Mouse (Mus musculus) hematopoietic stem cell, adult 5-6 weeks (primary cell): ENCODE data around the gene Tekt4. TPM values are rescaled to one million over a fixed set of nuclear protein-coding genes. Genes with fewer than 3 reads are reported as not detected.

Source experiments
- ATAC-seq, 2 experiments: fragments of 125-278 bp in 1 of 2; replicated peaks in 1 of 2; 2 replicates each; pipeline ENCODE4 v1.8.0; 2016 to 2017; ENCODE audit warnings: inconsistent platforms in 2 of 2, mild to moderate bottlenecking in 2 of 2, moderate number of reproducible peaks in 2 of 2, low read depth in 1 of 2, moderate TSS enrichment in 1 of 2; ENCODE audit not compliant: low FRiP score in 2 of 2, poor library complexity in 2 of 2, severe bottlenecking in 2 of 2, insufficient read depth in 1 of 2, low TSS enrichment in 1 of 2
- total RNA-seq: library from RNA; stranded (forward); fragments of 172-1452, 232-1000 nt; gene quantifications from 2 replicates; pipeline ENCODE4 v1.2.3, GENCODE M21; 2017

Tekt4 gene
- total RNA-seq, 1 experiment from 2014 or later = not detected

DNA sequence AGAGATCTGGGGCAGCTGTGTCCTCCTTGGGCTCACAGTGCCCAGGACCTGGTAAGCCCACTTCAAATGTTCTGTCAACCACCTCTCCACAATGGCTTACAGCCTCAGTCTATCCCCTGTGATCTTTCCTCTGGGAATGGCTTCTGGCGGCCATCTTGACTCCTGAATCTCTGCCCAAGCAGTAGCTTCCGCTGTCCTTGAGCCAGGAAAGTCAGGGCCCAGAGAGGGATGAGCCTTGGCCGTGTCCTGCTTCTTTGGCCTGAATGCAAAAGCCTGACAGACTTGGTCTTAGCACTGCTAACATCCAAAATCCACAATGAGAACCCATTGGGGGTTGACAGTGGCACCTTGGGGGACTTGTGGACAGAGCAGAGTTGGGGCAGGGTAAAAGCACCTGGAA, 57.5 kb downstream of the Tekt4 start:
- ATAC-seq = no peak

DNA sequence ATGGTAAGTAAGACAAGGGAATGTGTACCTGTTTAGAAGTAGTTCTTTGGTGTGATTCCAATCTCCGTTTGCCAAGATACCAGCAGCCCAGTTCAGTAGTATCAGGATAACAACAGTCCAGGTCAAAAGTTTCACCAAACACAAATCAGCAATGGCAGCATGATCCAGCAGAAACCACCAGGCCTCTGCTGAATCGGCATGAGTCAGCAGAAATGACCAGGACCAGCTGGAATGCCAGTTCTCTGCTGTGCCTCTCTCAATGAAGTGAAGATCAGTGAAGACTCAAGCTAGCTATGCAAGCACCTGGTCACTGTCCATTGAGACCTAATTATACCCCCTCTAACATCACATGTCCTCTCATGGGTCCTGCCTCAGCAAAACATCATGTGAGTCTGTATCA, 59.6 kb downstream of the Tekt4 start:
- ATAC-seq = no peak

DNA sequence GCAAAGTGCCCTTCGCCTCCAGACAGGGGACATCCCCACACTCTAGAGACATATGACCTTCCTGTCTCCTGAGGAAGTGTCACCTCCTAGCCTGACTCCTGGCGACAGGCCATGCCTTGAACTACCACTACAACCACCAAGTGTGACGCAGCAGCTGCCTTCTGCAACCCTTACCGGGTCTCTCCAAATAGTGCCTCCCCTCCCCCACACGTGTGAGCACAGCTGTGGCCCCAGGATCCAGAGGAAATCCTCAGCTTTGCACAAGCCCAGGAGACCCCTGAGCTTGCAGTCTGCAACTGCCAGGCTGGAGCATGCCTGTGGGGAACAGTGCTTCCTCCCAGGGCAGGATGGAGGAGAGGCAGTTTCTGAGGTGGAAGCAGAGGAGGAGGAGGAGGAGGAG, 61.9 kb downstream of the Tekt4 start:
- ATAC-seq = 0 out of 4 replicates have a peak, but pooled peaks of 1 of the 2 experiments have one; percentile 17

DNA sequence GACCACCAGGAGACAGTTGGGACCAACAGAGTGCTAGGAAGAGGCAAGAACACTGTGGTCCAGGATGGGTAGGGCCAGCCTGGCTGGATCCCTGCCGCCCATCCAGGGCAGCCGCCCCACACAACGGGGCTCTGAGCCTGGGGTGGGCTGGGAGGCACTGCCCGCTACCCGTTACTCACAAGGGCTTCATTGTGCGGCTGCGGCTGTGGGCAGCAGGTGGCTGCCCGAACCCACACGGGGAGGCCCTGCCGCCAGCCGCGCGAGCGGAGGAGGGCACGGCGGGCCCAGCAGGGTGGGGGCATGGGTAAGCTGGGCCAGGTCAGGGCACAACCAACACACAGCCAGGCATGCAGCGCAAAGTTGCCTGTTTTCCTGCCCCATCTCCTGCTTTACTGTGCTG, 63.7 kb downstream of the Tekt4 start:
- no peak for ATAC-seq

DNA sequence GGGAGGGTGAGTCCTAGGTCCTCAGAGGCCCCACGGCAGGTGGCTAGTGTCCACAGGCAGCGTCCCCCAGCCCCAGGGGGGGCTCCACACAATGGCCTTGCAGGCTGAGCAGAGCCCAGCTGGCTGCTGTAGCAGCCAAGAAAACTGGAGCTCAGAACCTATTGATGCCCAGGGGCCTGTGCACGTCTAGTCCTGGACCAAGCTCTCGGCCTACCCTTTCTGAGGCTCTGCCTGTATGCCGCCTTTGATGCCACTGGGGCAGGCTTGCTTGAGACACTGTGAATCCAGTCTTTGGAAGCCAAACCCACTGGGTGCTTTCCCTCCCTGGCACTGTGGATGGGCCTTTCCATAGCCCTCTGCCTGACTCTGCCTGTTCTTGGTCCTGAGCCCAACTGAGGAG, 65.1 kb downstream of the Tekt4 start:
- ATAC-seq = no peak

DNA sequence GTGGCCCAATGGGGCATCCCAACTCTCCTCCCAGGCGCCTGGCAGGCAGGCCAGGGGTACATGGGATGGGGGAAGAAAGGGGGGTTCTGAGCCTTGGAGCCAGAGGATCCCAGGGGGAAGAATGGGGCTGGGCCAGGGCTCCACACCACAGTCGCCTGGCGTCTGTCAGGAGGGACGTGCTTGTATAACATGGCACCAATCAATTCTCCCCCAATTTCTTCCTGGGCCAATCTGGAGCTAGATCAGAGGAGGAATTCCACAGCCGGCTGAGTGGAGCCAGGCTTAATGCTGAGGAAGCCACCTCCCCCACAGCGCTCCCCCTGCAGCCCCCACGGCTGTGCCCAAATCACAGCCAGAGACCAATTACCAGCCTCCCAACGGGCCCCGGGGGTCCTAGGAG, 66.1 kb downstream of the Tekt4 start:
- ATAC-seq = no peak

DNA sequence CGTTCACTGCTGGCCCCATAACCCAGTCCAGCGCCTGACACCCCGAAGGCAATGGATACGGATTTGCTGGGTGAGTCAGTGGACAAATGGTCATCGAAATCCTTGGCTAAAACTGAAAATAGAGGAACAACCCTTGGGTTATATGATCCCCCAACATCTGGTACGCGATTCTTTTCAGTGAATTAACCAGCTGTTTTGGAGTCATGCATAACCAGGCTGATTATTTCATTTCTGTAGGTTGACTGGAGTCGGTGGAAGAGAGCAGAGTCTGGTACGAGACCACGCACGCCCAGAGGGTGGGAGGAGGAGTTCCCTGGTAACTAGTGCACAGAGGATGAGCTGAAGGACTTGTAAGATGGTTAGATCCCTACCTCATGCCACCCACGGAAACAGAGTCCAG, 67.7 kb downstream of the Tekt4 start:
- no peak for ATAC-seq

Other genes with a start within 250 kb of the Tekt4 start
- gene Gnptg, start 214.5 kb upstream of the Tekt4 start, total RNA-seq = 16.6 and 21.9 TPM in 2 replicates
- gene Tsr3, start 214.4 kb upstream of the Tekt4 start, total RNA-seq = 29.1 and 29.9 TPM in 2 replicates
- 1.3 and 1.8 TPM in 2 replicates for gene Baiap3, start 198.3 kb upstream of the Tekt4 start, total RNA-seq
- 371 and 385 TPM in 2 replicates for gene Ube2i, start 180.0 kb upstream of the Tekt4 start, total RNA-seq
- 10.8 and 48.7 TPM in 2 replicates for gene Prss34, start 156.2 kb upstream of the Tekt4 start, total RNA-seq
- gene Prss28, start 146.0 kb upstream of the Tekt4 start, total RNA-seq = not detected in 2 replicates
- gene Prss29, start 136.0 kb upstream of the Tekt4 start, total RNA-seq = not detected in 2 replicates
- not detected in 2 replicates for gene Tpsab1, start 109.1 kb upstream of the Tekt4 start, total RNA-seq
- gene Tpsb2, start 88.3 kb upstream of the Tekt4 start, total RNA-seq = not detected in 2 replicates
- not detected in 2 replicates for gene Tpsg1, start 85.3 kb upstream of the Tekt4 start, total RNA-seq
- gene Cacna1h, start 20.8 kb upstream of the Tekt4 start, total RNA-seq = 0.74 TPM in 1 of 2 replicates, not detected in the other
- not detected in 2 replicates for gene Sstr5, start 42.7 kb downstream of the Tekt4 start, total RNA-seq
- gene Sox8, start 116.1 kb downstream of the Tekt4 start, total RNA-seq = not detected in 2 replicates
- gene Lmf1, start 124.5 kb downstream of the Tekt4 start, total RNA-seq = 6.7 and 12.1 TPM in 2 replicates